Mouse (Mus musculus): Measurements from ENCODE around the gene Nppb. TPM values are rescaled to one million over a fixed set of nuclear protein-coding genes. Genes with fewer than 3 reads are reported as not detected.

Nppb gene
- polyA plus RNA-seq, 1 experiment from 2014 or later = 0.20 TPM

GRCm38 (mm10) chr4:148024003-148024402, 38.4 kb downstream of the Nppb start:
- Histone ChIP-seq H3K4me1 (peaks cover 3% of the 10 kb centered on the region), H3K27ac (replicated peaks) (no peak overlapping the region), H3K4me3 (no peak overlapping the region), H3K27me3 (replicated peaks; ENCODE audit: low read depth, poor library complexity, severe bottlenecking) (no peaks in the 10 kb centered on the region), H3K9me3 (no peaks in the 10 kb centered on the region), H3K36me3 (replicated peaks) (peaks cover 98% of the 10 kb centered on the region)
- WGBS = 88% methylated on average over 3 of the region's 3 CpGs
- DNase-seq (ENCODE audit: low spot score) = no peak

- Histone ChIP-seq H3K4me3 (no peak overlapping the region), H3K27ac (replicated peaks) (no peak overlapping the region), H3K4me1 (no peaks in the 10 kb centered on the region), H3K27me3 (replicated peaks; ENCODE audit: low read depth, poor library complexity, severe bottlenecking) (no peaks in the 10 kb centered on the region), H3K36me3 (replicated peaks) (peaks cover 85% of the 10 kb centered on the region), H3K9me3 (no peaks in the 10 kb centered on the region)
- DNase-seq (ENCODE audit: low spot score) = no peak
- WGBS = 92% methylated on average over 7 of the region's 7 CpGs
Measured at GRCm38 (mm10) chr4:148029297-148029696, 43.7 kb downstream of the Nppb start.

GRCm38 (mm10) chr4:148030506-148030905, 44.9 kb downstream of the Nppb start:
- no peak for DNase-seq (ENCODE audit: low spot score)
- no peak overlapping the region for H3K4me3 ChIP-seq
- no peaks in the 10 kb centered on the region for H3K27me3 ChIP-seq (replicated peaks; ENCODE audit: low read depth, poor library complexity, severe bottlenecking)
- 76% methylated on average over 5 of the region's 5 CpGs for WGBS
- no peak overlapping the region for H3K27ac ChIP-seq (replicated peaks)
- H3K9me3 ChIP-seq = no peaks in the 10 kb centered on the region
- H3K4me1 ChIP-seq = no peaks in the 10 kb centered on the region
- H3K36me3 ChIP-seq (replicated peaks) = peaks cover 85% of the 10 kb centered on the region

GRCm38 (mm10) chr4:148033858-148034410, 48.3 kb downstream of the Nppb start:
- DNase-seq (ENCODE audit: low spot score) = no peak
- H3K4me3 ChIP-seq = no peak overlapping the region
- H3K27me3 ChIP-seq (replicated peaks; ENCODE audit: low read depth, poor library complexity, severe bottlenecking) = no peaks in the 10 kb centered on the region
- 80% methylated on average over 7 of the region's 7 CpGs for WGBS
- peaks cover 9% of the 10 kb centered on the region for H3K4me1 ChIP-seq
- H3K9me3 ChIP-seq = no peaks in the 10 kb centered on the region
- H3K27ac ChIP-seq (replicated peaks) = no peak overlapping the region
- H3K36me3 ChIP-seq (replicated peaks) = peaks cover 71% of the 10 kb centered on the region

GRCm38 (mm10) chr4:148035440-148035839, 49.9 kb downstream of the Nppb start:
- H3K4me3 ChIP-seq = no peak overlapping the region
- H3K27me3 ChIP-seq (replicated peaks; ENCODE audit: low read depth, poor library complexity, severe bottlenecking) = no peaks in the 10 kb centered on the region
- peaks cover 23% of the 10 kb centered on the region for H3K4me1 ChIP-seq
- DNase-seq (ENCODE audit: low spot score) = no peak
- no peak overlapping the region for H3K27ac ChIP-seq (replicated peaks)
- peaks cover 61% of the 10 kb centered on the region for H3K36me3 ChIP-seq (replicated peaks)
- H3K9me3 ChIP-seq = no peaks in the 10 kb centered on the region
- WGBS = 91% methylated on average over 3 of the region's 3 CpGs

Other genes with a start within 250 kb of the Nppb start
- 6.3 and 7.7 TPM in 2 replicates for gene Zfp984, start 176.0 kb upstream of the Nppb start, polyA plus RNA-seq (2016; fragmentation: Nextera tagmentation; extraction: Ambion mirVana)
- gene Zfp933, start 137.4 kb upstream of the Nppb start, polyA plus RNA-seq (2016; fragmentation: Nextera tagmentation; extraction: Ambion mirVana) = 4.2 and 5.8 TPM in 2 replicates
- gene Miip, start 117.0 kb upstream of the Nppb start, polyA plus RNA-seq (2016; fragmentation: Nextera tagmentation; extraction: Ambion mirVana) = 64.2 and 66.1 TPM in 2 replicates
- 14.8 and 15.5 TPM in 2 replicates for gene Fv1, start 116.8 kb upstream of the Nppb start, polyA plus RNA-seq (2016; fragmentation: Nextera tagmentation; extraction: Ambion mirVana)
- 38.2 and 38.6 TPM in 2 replicates for gene Mfn2, start 81.1 kb upstream of the Nppb start, polyA plus RNA-seq (2016; fragmentation: Nextera tagmentation; extraction: Ambion mirVana)
- 30.9 and 31.0 TPM in 2 replicates for gene Plod1, start 49.0 kb upstream of the Nppb start, polyA plus RNA-seq (2016; fragmentation: Nextera tagmentation; extraction: Ambion mirVana)
- gene 2510039O18Rik, start 44.9 kb upstream of the Nppb start, polyA plus RNA-seq (2016; fragmentation: Nextera tagmentation; extraction: Ambion mirVana) = 10.6 and 12.2 TPM in 2 replicates
- 0.20 TPM in 1 of 2 replicates, not detected in the other for gene Nppa, start 14.9 kb downstream of the Nppb start, polyA plus RNA-seq (2016; fragmentation: Nextera tagmentation; extraction: Ambion mirVana)
- 10.3 and 12.0 TPM in 2 replicates for gene Clcn6, start 53.0 kb downstream of the Nppb start, polyA plus RNA-seq (2016; fragmentation: Nextera tagmentation; extraction: Ambion mirVana)
- 25.2 and 25.4 TPM in 2 replicates for gene Mthfr, start 53.3 kb downstream of the Nppb start, polyA plus RNA-seq (2016; fragmentation: Nextera tagmentation; extraction: Ambion mirVana)
- 13.2 and 14.8 TPM in 2 replicates for gene Agtrap, start 102.2 kb downstream of the Nppb start, polyA plus RNA-seq (2016; fragmentation: Nextera tagmentation; extraction: Ambion mirVana)
- 63.3 and 67.3 TPM in 2 replicates for gene Mad2l2, start 144.6 kb downstream of the Nppb start, polyA plus RNA-seq (2016; fragmentation: Nextera tagmentation; extraction: Ambion mirVana)
- 1.5 and 2.4 TPM in 2 replicates for gene Draxin, start 144.9 kb downstream of the Nppb start, polyA plus RNA-seq (2016; fragmentation: Nextera tagmentation; extraction: Ambion mirVana)
- 8.3 and 10.6 TPM in 2 replicates for gene Fbxo6, start 166.4 kb downstream of the Nppb start, polyA plus RNA-seq (2016; fragmentation: Nextera tagmentation; extraction: Ambion mirVana)
- 18.0 and 21.3 TPM in 2 replicates for gene Fbxo44, start 174.7 kb downstream of the Nppb start, polyA plus RNA-seq (2016; fragmentation: Nextera tagmentation; extraction: Ambion mirVana)
- 0.82 and 1.1 TPM in 2 replicates for gene Fbxo2, start 174.8 kb downstream of the Nppb start, polyA plus RNA-seq (2016; fragmentation: Nextera tagmentation; extraction: Ambion mirVana)